Mouse (Mus musculus) limb, embryonic 13.5 days (tissue): ENCODE results near the gene Rps24. TPM values are rescaled to one million over a fixed set of nuclear protein-coding genes. Genes with fewer than 3 reads are reported as not detected.

ENCODE experiments used
- ATAC-seq: fragments of 200-750 bp; cut with Nextera tagmentation; 2 replicates; pipeline ENCODE4 v1.8.0; 2017; ENCODE audit warnings: low read depth, moderate number of reproducible peaks, moderate TSS enrichment; ENCODE audit not compliant: low FRiP score
- H3K27ac ChIP-seq: fragments of 300-500 bp; sonication (generic); 2 replicates; pipeline ENCODE4 v1.5.1; 2015; ENCODE audit warnings: inconsistent platforms, mild to moderate bottlenecking, moderate library complexity
- H3K27me3 ChIP-seq: fragments of 300-500 bp; sonication (generic); 2 replicates; pipeline ENCODE4 v1.6.1; 2015; ENCODE audit warnings: mild to moderate bottlenecking, inconsistent platforms
- H3K36me3 ChIP-seq: fragments of 300-500 bp; sonication (generic); 2 replicates; pipeline ENCODE4 v1.6.1; 2015; ENCODE audit warnings: inconsistent platforms, mild to moderate bottlenecking, moderate library complexity
- H3K4me1 ChIP-seq: fragments of 300-500 bp; sonication (generic); 2 replicates; pipeline ENCODE4 v1.6.1; 2015; ENCODE audit warnings: inconsistent platforms
- H3K4me2 ChIP-seq: fragments of 300-500 bp; sonication (generic); replicated peaks from 2 replicates; pipeline ENCODE4 v1.6.1; 2015; ENCODE audit warnings: inconsistent platforms, mild to moderate bottlenecking, moderate library complexity
- H3K4me3 ChIP-seq: fragments of 300-500 bp; sonication (generic); 2 replicates; pipeline ENCODE4 v1.5.1; 2015; ENCODE audit warnings: moderate library complexity, mild to moderate bottlenecking, inconsistent platforms
- H3K9ac ChIP-seq: fragments of 300-500 bp; sonication (generic); 2 replicates; pipeline ENCODE4 v1.6.1; 2015; ENCODE audit warnings: mild to moderate bottlenecking, inconsistent platforms
- H3K9me3 ChIP-seq: fragments of 300-500 bp; sonication (generic); 2 replicates; pipeline ENCODE4 v1.6.1; 2016; ENCODE audit warnings: inconsistent platforms
- WGBS: fragments of 180-500 bp; shearing (Covaris S2); methylation state at CpG from one replicate; pipeline ENCODE4 v1.1.7; 2015; 5-methylcytosine and 5-hydroxymethylcytosine counted together
- polyA plus RNA-seq: library from polyadenylated mRNA; unstranded; fragments of >200 nt; fragmentation: Nextera tagmentation; extraction: Ambion mirVana; gene quantifications from 2 replicates; pipeline ENCODE4 v1.2.1, GENCODE M21; 2015

The Rps24 gene
- polyA plus RNA-seq, 1 experiment from 2014 or later = 927 TPM

DNA sequence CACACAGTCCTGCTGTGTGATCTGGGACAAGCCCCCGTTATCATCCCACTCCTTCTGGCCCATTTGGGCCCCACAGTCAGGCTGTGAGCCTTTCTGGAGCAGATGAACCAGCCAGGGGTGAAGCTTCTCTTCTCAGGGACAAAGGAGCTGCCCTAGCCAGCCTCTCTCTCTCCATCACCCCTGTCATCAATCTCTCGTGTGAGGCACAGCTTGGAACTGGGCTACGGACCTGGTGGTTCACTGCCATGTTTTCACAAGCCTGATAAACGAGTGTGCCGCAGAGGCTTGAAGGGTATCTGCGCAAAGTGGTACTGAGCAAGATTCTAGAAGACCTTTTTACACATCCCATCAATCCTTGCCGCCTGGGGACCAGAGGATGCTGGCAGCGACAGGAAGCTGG, 34.7 kb downstream of the Rps24 start:
- Histone ChIP-seq H3K9me3 (no peaks in the 10 kb centered on the region), H3K27me3 (no peaks in the 10 kb centered on the region), H3K9ac (no peak overlapping the region), H3K4me1 (peaks cover 13% of the 10 kb centered on the region; the same call in 1 of the 2 replicates), H3K4me2 (no peak overlapping the region), H3K36me3 (no peaks in the 10 kb centered on the region), H3K27ac (no peak overlapping the region), H3K4me3 (no peak overlapping the region)
- no peak for ATAC-seq
- WGBS = 66% methylated on average over 8 of the region's 8 CpGs

DNA sequence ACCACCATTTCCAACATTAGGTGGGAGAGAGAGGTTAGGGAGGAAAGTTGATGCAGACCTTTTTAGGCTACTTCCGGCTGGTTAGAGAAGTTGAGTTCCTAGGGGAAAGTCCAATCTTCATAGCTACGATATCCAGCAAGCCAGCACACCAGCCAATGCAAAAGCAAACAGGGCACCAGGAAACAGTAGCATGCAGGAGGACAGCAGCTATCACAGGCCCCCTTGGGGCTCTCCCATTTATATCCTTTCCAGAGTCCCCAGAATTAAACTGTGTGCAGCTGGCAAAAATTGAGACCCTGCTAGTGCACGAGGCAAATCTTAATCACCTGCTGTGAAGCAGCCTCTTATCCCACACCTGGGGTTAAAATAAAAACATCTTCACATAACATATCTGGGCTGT, 38.2 kb downstream of the Rps24 start:
- no peak overlapping the region for H3K9ac ChIP-seq

DNA sequence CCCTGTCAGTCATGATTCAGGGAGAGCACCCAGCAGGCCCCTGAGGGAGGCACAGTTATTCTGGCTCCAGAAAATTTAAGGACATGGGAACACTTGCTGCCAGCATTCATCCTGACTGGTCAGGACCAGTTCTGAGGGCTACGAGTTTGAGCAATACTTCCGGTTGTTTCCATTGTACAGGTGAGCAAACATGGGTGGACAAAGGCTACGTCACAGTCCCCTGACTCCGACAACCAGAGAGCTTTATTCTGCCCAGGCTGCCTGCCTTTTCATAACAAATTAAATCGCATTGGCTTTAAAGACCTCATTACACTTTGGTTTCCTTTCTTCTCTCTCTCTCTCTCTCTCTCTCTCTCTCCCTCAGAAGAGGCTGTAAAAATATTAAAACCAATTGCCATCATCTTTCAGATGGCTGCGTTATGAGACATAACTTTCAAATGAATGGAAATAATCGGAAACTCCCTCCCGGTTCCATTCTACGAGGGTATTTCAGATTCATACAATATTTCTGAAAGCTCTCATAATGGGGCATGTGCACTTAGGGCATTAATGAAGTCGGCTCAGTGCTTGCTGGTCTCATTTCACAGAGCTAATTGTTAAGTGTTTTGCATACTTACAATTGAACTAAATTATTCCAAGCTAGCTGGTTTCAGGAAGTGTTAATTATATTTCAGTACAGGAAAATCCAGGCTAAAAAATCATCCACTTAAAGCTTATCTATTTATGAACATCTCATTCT, 38.9 kb downstream of the Rps24 start:
- no peak for ATAC-seq
- H3K4me3 ChIP-seq = no peak overlapping the region

More for the DNA sequence above, 38.2 kb downstream of the Rps24 start:
- H3K36me3 ChIP-seq = no peaks in the 10 kb centered on the region
- 62% methylated on average over 3 of the region's 3 CpGs for WGBS
- no peak overlapping the region for H3K4me2 ChIP-seq
- H3K4me1 ChIP-seq = peaks cover 22% of the 10 kb centered on the region
- H3K4me3 ChIP-seq = no peak overlapping the region
- no peak for ATAC-seq
- H3K27me3 ChIP-seq = no peaks in the 10 kb centered on the region
- H3K9me3 ChIP-seq = no peaks in the 10 kb centered on the region
- no peak overlapping the region for H3K27ac ChIP-seq

DNA sequence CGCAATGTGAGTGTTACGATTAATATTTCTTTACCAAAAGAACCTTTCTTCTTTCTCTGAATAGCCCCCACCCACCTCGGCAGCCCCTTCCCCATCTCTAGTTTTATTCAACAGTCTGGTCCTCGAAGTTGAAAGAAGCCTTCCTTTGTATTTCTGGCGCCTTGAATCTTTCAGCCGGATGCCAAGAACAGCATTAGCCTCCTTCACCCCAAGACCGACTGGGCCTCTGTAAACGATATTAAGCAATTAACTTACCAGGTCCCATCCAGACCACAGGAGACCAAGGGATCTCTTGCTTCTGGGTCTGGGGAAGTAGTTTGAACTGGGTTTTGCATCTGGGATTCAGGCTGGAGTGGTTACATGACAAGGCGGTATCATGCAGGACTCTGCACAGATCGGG, 39.5 kb downstream of the Rps24 start:
- Histone ChIP-seq H3K4me2 (no peak overlapping the region), H3K4me1 (peaks cover 33% of the 10 kb centered on the region), H3K9me3 (no peaks in the 10 kb centered on the region), H3K27me3 (no peaks in the 10 kb centered on the region), H3K4me3 (no peak overlapping the region), H3K36me3 (no peaks in the 10 kb centered on the region), H3K9ac (no peak overlapping the region), H3K27ac (no peak overlapping the region)
- WGBS = 59% methylated on average over 10 of the region's 10 CpGs
- no peak for ATAC-seq

More for the DNA sequence above, 38.9 kb downstream of the Rps24 start:
- H3K27ac ChIP-seq = no peak overlapping the region
- WGBS = 68% methylated on average over 10 of the region's 10 CpGs
- no peaks in the 10 kb centered on the region for H3K27me3 ChIP-seq
- H3K9ac ChIP-seq = no peak overlapping the region
- peaks cover 29% of the 10 kb centered on the region for H3K4me1 ChIP-seq
- no peaks in the 10 kb centered on the region for H3K36me3 ChIP-seq
- no peaks in the 10 kb centered on the region for H3K9me3 ChIP-seq
- no peak overlapping the region for H3K4me2 ChIP-seq

DNA sequence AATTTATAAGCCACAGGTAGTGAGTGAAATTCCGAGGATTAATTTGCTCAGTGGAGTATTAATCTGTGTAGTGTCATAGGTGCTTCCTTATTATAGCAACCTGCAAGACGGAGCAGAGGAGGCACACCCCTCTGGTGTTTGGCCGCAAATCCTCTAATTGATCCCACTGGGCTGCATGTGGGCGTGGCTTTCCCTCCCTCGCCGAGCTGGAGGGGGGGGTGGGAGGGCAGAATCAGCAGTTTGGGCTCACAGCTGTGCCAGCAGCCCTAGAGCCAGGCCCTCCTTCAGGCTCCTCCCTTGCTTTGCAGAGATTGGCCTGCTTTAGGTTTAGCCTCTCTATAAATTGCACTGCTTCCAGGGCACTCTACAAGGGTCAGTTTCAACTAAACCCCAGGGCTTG, 43.3 kb downstream of the Rps24 start:
- ATAC-seq = peak; percentile 93
- H3K9ac ChIP-seq = no peak overlapping the region
- 1% methylated on average over 6 of the region's 6 CpGs for WGBS
- H3K4me3 ChIP-seq = peak overlapping the region; percentile 7; the same call in 1 of the 2 replicates
- no peak overlapping the region; the same call in 1 of the 2 replicates for H3K27ac ChIP-seq
- no peaks in the 10 kb centered on the region for H3K27me3 ChIP-seq
- peaks cover 38% of the 10 kb centered on the region for H3K4me1 ChIP-seq
- no peaks in the 10 kb centered on the region for H3K36me3 ChIP-seq
- peak overlapping the region; percentile 49 for H3K4me2 ChIP-seq
- H3K9me3 ChIP-seq = no peaks in the 10 kb centered on the region

DNA sequence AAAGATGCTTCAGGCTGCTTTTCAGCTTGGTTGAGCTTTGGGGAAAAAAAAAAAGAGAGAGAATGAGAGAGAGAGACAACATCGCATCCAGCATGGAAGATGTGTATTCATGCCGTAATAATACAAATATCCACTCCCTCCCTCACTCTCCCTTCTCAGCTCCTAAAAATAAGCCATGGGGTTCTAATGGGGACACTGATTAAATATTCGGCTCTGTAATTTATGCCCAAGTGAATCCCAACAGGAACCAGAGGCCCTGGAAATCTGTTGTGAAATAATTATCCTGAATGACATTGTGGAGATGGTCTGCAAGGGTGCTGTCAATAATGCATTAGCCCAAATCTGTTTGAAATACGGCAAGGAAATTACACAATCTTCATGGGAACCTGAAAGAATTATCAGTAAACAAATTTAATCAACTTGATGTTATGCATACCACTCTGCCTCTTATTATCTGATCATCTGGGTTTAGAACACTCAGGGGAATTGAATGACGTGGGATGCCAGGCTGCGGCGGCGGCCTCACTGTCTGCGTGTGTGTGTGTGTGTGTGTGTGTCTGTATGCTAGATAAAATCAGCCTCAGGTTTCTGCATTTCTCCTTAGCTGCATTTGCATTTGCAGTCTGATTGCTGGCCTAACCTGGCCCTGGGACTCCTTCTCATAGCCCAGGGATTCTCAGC, 48.1 kb downstream of the Rps24 start:
- Histone ChIP-seq H3K36me3 (no peaks in the 10 kb centered on the region), H3K9ac (no peak overlapping the region)

DNA sequence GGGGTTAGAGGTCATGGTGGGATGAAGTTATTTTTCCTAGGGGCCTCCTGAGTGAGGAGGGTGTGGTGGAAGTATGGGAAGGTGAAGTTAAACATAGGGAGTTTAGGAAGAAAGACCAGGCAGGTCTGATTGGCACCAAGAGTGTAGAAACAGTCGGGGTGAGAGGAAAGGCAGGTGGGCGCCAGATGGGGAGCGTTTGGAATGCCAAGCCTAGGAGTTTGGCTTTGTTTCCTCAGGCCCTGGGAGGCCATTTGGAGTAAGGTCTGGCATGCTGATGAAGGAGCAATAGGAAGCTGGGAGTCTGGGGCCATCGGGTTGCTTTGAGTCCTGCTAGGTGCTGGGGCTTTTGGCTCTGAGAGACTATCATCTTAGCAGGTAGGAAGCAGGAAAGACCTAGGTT, 56.0 kb downstream of the Rps24 start:
- 56% methylated on average over 4 of the region's 4 CpGs for WGBS

More for the DNA sequence above, 48.1 kb downstream of the Rps24 start:
- no peaks in the 10 kb centered on the region for H3K9me3 ChIP-seq
- peaks cover 19% of the 10 kb centered on the region for H3K4me1 ChIP-seq
- H3K4me2 ChIP-seq = no peak overlapping the region
- ATAC-seq = no peak
- no peaks in the 10 kb centered on the region for H3K27me3 ChIP-seq
- whole genome bisulfite sequencing = 86% methylated on average over 9 of the region's 9 CpGs
- no peak overlapping the region for H3K4me3 ChIP-seq
- H3K27ac ChIP-seq = no peak overlapping the region

DNA sequence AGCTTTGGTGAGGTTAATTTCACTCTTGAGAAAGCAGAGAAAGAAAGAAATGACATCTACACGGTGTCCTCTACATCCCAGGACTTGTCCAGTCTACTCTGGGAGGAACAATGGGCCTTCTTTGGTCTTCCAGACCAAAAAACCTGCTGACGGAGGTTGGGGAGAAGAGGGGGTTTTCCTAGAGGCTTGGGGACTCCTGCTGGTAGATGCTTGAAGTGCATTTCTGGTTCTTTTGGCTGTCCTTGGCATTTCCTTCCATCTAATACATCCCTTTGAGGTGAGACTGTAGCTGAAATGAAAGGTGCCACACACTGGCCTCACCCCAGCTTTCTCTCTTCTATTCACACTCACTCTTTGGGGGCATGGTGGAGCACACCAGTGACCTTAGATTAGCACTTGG, 57.1 kb downstream of the Rps24 start:
- no peak for ATAC-seq
- Histone ChIP-seq H3K4me2 (no peak overlapping the region), H3K4me1 (peaks cover 6% of the 10 kb centered on the region; the same call in 1 of the 2 replicates), H3K9me3 (peaks cover 5% of the 10 kb centered on the region; the same call in 1 of the 2 replicates), H3K27ac (no peak overlapping the region), H3K9ac (no peak overlapping the region), H3K36me3 (no peaks in the 10 kb centered on the region), H3K4me3 (no peak overlapping the region), H3K27me3 (no peaks in the 10 kb centered on the region)
- 22% methylated on average over 2 of the region's 2 CpGs for WGBS

More for the DNA sequence above, 56.0 kb downstream of the Rps24 start:
- Histone ChIP-seq H3K4me3 (no peak overlapping the region), H3K9ac (no peak overlapping the region), H3K27me3 (no peaks in the 10 kb centered on the region), H3K4me1 (peaks cover 6% of the 10 kb centered on the region; the same call in 1 of the 2 replicates), H3K27ac (no peak overlapping the region; the same call in 1 of the 2 replicates), H3K4me2 (no peak overlapping the region), H3K9me3 (peaks cover 5% of the 10 kb centered on the region; the same call in 1 of the 2 replicates), H3K36me3 (no peaks in the 10 kb centered on the region)
- no peak for ATAC-seq

Other genes with a start within 250 kb of the Rps24 start
- 30.2 and 31.5 TPM in 2 replicates for gene Dlg5, start 241.2 kb upstream of the Rps24 start, polyA plus RNA-seq
- gene E330034G19Rik, start 193.9 kb upstream of the Rps24 start, polyA plus RNA-seq = 0.10 TPM in 1 of 2 replicates, not detected in the other
- gene Polr3a, start 67 bp upstream of the Rps24 start, polyA plus RNA-seq = 20.1 TPM in 2 replicates